Mouse (Mus musculus): ENCODE measurements at regions not wholly inside any gene's neighbourhood (a gene's known extent, or its start where the extent isn't known, plus 50 kb on each side); places are given as distances from the start of the nearest gene placed in this dataset.

- H3K27me3 ChIP-seq (ENCODE audit: insufficient read depth, low read length): no peaks in the 10 kb centered on the region
- no peak for ATAC-seq
- DNase-seq: peak; percentile 18
- H3K4me3 ChIP-seq (ENCODE audit: low read depth, low read length): no peak overlapping the region
- TF ChIP-seq CTCF (IDR thresholded peaks at IDR 0.05; ENCODE audit: low read depth): peak; percentile 47
- no peak overlapping the region for H3K9ac ChIP-seq
- no peak overlapping the region for H3K27ac ChIP-seq (ENCODE audit: low read depth, low read length)
- no peaks in the 10 kb centered on the region for H3K9me3 ChIP-seq (ENCODE audit: low read length)
- no peaks in the 10 kb centered on the region for H3K4me1 ChIP-seq (ENCODE audit: insufficient read depth)
- WGBS: 89% methylated on average over 3 of the region's 3 CpGs
- no peaks in the 10 kb centered on the region for H3K36me3 ChIP-seq (ENCODE audit: insufficient read depth)
- no peak overlapping the region for H3K4me2 ChIP-seq (ENCODE audit: low read depth)
These were observed 162.3 kb upstream of the Ttc29 start for GRCm38 (mm10) chr8:78050768-78051167.

GRCm38 (mm10) chr8:78054435-78054834, 158.7 kb upstream of the Ttc29 start:
- H3K9ac ChIP-seq: no peak overlapping the region
- no peak for DNase-seq
- ATAC-seq: no peak
- H3K27me3 ChIP-seq (ENCODE audit: insufficient read depth, low read length): no peaks in the 10 kb centered on the region
- H3K9me3 ChIP-seq (ENCODE audit: low read length): no peaks in the 10 kb centered on the region
- no peaks in the 10 kb centered on the region for H3K4me1 ChIP-seq (ENCODE audit: insufficient read depth)
- H3K4me3 ChIP-seq (ENCODE audit: low read depth, low read length): no peak overlapping the region
- H3K36me3 ChIP-seq (ENCODE audit: insufficient read depth): no peaks in the 10 kb centered on the region
- H3K27ac ChIP-seq (ENCODE audit: low read depth, low read length): no peak overlapping the region
- H3K4me2 ChIP-seq (ENCODE audit: low read depth): no peak overlapping the region
- no peak for TF ChIP-seq CTCF (IDR thresholded peaks at IDR 0.05; ENCODE audit: low read depth)
- 25% methylated on average over 5 of the region's 5 CpGs for WGBS

GRCm38 (mm10) chr8:78054920-78055319, 158.2 kb upstream of the Ttc29 start:
- ATAC-seq (no peak), DNase-seq (no peak)
- no peak overlapping the region for H3K27ac ChIP-seq (ENCODE audit: low read depth, low read length)
- no peak for TF ChIP-seq CTCF (IDR thresholded peaks at IDR 0.05; ENCODE audit: low read depth)
- WGBS: 22% methylated on average over 8 of the region's 8 CpGs
- no peaks in the 10 kb centered on the region for H3K4me1 ChIP-seq (ENCODE audit: insufficient read depth)
- no peaks in the 10 kb centered on the region for H3K27me3 ChIP-seq (ENCODE audit: insufficient read depth, low read length)
- no peak overlapping the region for H3K4me3 ChIP-seq (ENCODE audit: low read depth, low read length)
- no peak overlapping the region for H3K4me2 ChIP-seq (ENCODE audit: low read depth)
- H3K36me3 ChIP-seq (ENCODE audit: insufficient read depth): no peaks in the 10 kb centered on the region
- H3K9ac ChIP-seq: no peak overlapping the region
- no peaks in the 10 kb centered on the region for H3K9me3 ChIP-seq (ENCODE audit: low read length)

- no peak overlapping the region for H3K9ac ChIP-seq
- TF ChIP-seq CTCF (IDR thresholded peaks at IDR 0.05; ENCODE audit: low read depth): no peak
- 52% methylated on average over 3 of the region's 3 CpGs for WGBS
- H3K4me2 ChIP-seq (ENCODE audit: low read depth): no peak overlapping the region
- DNase-seq (no peak), ATAC-seq (no peak)
- H3K4me3 ChIP-seq (ENCODE audit: low read depth, low read length): no peak overlapping the region
- no peaks in the 10 kb centered on the region for H3K36me3 ChIP-seq (ENCODE audit: insufficient read depth)
- H3K4me1 ChIP-seq (ENCODE audit: insufficient read depth): no peaks in the 10 kb centered on the region
- H3K9me3 ChIP-seq (ENCODE audit: low read length): no peaks in the 10 kb centered on the region
- H3K27me3 ChIP-seq (ENCODE audit: insufficient read depth, low read length): no peaks in the 10 kb centered on the region
- H3K27ac ChIP-seq (ENCODE audit: low read depth, low read length): no peak overlapping the region
These were observed 157.6 kb upstream of the Ttc29 start for GRCm38 (mm10) chr8:78055531-78055930.

- Histone ChIP-seq H3K9me3 (ENCODE audit: low read length) (no peaks in the 10 kb centered on the region), H3K4me3 (ENCODE audit: low read depth, low read length) (no peak overlapping the region), H3K27me3 (ENCODE audit: insufficient read depth, low read length) (no peaks in the 10 kb centered on the region), H3K27ac (ENCODE audit: low read depth, low read length) (no peak overlapping the region), H3K4me1 (ENCODE audit: insufficient read depth) (no peaks in the 10 kb centered on the region), H3K9ac (no peak overlapping the region), H3K4me2 (ENCODE audit: low read depth) (no peak overlapping the region), H3K36me3 (ENCODE audit: insufficient read depth) (no peaks in the 10 kb centered on the region)
- TF ChIP-seq CTCF (IDR thresholded peaks at IDR 0.05; ENCODE audit: low read depth): no peak
- DNase-seq (no peak), ATAC-seq (no peak)
- WGBS: 59% methylated on average over 4 of the region's 4 CpGs
These were observed 155.7 kb upstream of the Ttc29 start for GRCm38 (mm10) chr8:78057357-78057756.

- H3K9ac ChIP-seq: no peak overlapping the region
- ATAC-seq: peak; percentile 65
- no peaks in the 10 kb centered on the region for H3K27me3 ChIP-seq (ENCODE audit: insufficient read depth, low read length)
- peak; percentile 72 for TF ChIP-seq CTCF (IDR thresholded peaks at IDR 0.05; ENCODE audit: low read depth)
- WGBS: 48% methylated on average over 9 of the region's 9 CpGs
- no peaks in the 10 kb centered on the region for H3K36me3 ChIP-seq (ENCODE audit: insufficient read depth)
- no peak overlapping the region for H3K4me2 ChIP-seq (ENCODE audit: low read depth)
- H3K4me3 ChIP-seq (ENCODE audit: low read depth, low read length): no peak overlapping the region
- no peaks in the 10 kb centered on the region for H3K4me1 ChIP-seq (ENCODE audit: insufficient read depth)
- DNase-seq: peak; percentile 78
- H3K9me3 ChIP-seq (ENCODE audit: low read length): no peaks in the 10 kb centered on the region
- no peak overlapping the region for H3K27ac ChIP-seq (ENCODE audit: low read depth, low read length)
These were observed 151.0 kb upstream of the Ttc29 start for GRCm38 (mm10) chr8:78061827-78062719.

GRCm38 (mm10) chr8:78063529-78063928, 149.6 kb upstream of the Ttc29 start:
- DNase-seq (peak; percentile 63), ATAC-seq (peak; percentile 88)
- Histone ChIP-seq H3K4me3 (ENCODE audit: low read depth, low read length) (peak overlapping the region; percentile 24), H3K9me3 (ENCODE audit: low read length) (no peaks in the 10 kb centered on the region), H3K27me3 (ENCODE audit: insufficient read depth, low read length) (peaks cover 3% of the 10 kb centered on the region), H3K36me3 (ENCODE audit: insufficient read depth) (no peaks in the 10 kb centered on the region), H3K9ac (no peak overlapping the region), H3K27ac (ENCODE audit: low read depth, low read length) (no peak overlapping the region), H3K4me2 (ENCODE audit: low read depth) (peak overlapping the region; percentile 46), H3K4me1 (ENCODE audit: insufficient read depth) (no peaks in the 10 kb centered on the region)
- 2% methylated on average over 13 of the region's 13 CpGs for WGBS
- TF ChIP-seq CTCF (IDR thresholded peaks at IDR 0.05; ENCODE audit: low read depth): peak; percentile 75
